Mouse (Mus musculus) CH12.LX (cell line): ENCODE data around the gene Pilrb1.

Experiments used
- CHD1 ChIP-seq: IDR thresholded peaks from 2 replicates; pipeline ENCODE4 v1.6.1; 2012; ENCODE audit warnings: low read depth, low read length, improper control_type of control experiment, inconsistent platforms
- CHD2 ChIP-seq: IDR thresholded peaks from 2 replicates; pipeline ENCODE4 v1.6.1; 2011; ENCODE audit warnings: low read length, improper control_type of control experiment
- CTCF ChIP-seq, 2 experiments: IDR thresholded peaks in 1 of 2; conservative IDR thresholded peaks in 1 of 2; 2 replicates each; pipeline ENCODE4 v1.5.1; 2011 to 2012; ENCODE audit warnings: low read depth in 2 of 2, low read length in 2 of 2, improper control_type of control experiment in 1 of 2, inconsistent platforms in 1 of 2, mild to moderate bottlenecking in 1 of 2, moderate library complexity in 1 of 2
- E2F4 ChIP-seq: IDR thresholded peaks from 2 replicates; pipeline ENCODE4 v1.6.1; 2011; ENCODE audit warnings: low read depth, low read length, improper control_type of control experiment; ENCODE audit not compliant: insufficient replicate concordance
- EP300 ChIP-seq: IDR thresholded peaks from 2 replicates; pipeline ENCODE4 v1.6.1; 2011; ENCODE audit warnings: low read length, improper control_type of control experiment
- JUN ChIP-seq: IDR thresholded peaks from 2 replicates; pipeline ENCODE4 v1.6.1; 2011; ENCODE audit warnings: low read depth, mild to moderate bottlenecking, low read length, improper control_type of control experiment, moderate library complexity; ENCODE audit not compliant: insufficient read depth
- JUND ChIP-seq: conservative IDR thresholded peaks from 2 replicates; pipeline ENCODE4 v1.6.1; 2011; ENCODE audit warnings: low read depth, low read length, improper control_type of control experiment
- NRF1 ChIP-seq: IDR thresholded peaks from 2 replicates; pipeline ENCODE4 v1.6.1; 2014; ENCODE audit warnings: low read depth, mild to moderate bottlenecking, inconsistent platforms, low read length, improper control_type of control experiment, moderate library complexity
- POLR2A ChIP-seq: IDR thresholded peaks from 2 replicates; pipeline ENCODE4 v1.6.1; 2011; ENCODE audit warnings: low read depth, mild to moderate bottlenecking, improper control_type of control experiment, low read length
- POLR2AphosphoS2 ChIP-seq: IDR thresholded peaks from 2 replicates; pipeline ENCODE4 v1.6.1; 2011; ENCODE audit warnings: low read depth, low read length, improper control_type of control experiment
- TBP ChIP-seq: conservative IDR thresholded peaks from 2 replicates; pipeline ENCODE4 v1.6.1; 2011; ENCODE audit warnings: low read depth, low read length, improper control_type of control experiment
- TCF12 ChIP-seq: IDR thresholded peaks from 2 replicates; pipeline ENCODE4 v1.6.1; 2014; ENCODE audit warnings: low read depth, mild to moderate bottlenecking, inconsistent platforms, low read length, improper control_type of control experiment
- USF1 ChIP-seq: IDR thresholded peaks from 2 replicates; pipeline ENCODE4 v1.6.1; 2014; ENCODE audit warnings: low read depth, mild to moderate bottlenecking, inconsistent platforms, low read length, improper control_type of control experiment
- USF2 ChIP-seq: conservative IDR thresholded peaks from 2 replicates; pipeline ENCODE4 v1.6.1; 2011; ENCODE audit warnings: low read depth, low read length, improper control_type of control experiment

GRCm38 (mm10) chr5:137822126-137822525 is 35.8 kb downstream of the Pilrb1 start:
- TF ChIP-seq TCF12 (no peak), EP300 (no peak), USF1 (no peak), CTCF (conservative IDR thresholded peaks at IDR 0.05 in 1 of 2, IDR thresholded peaks at IDR 0.05 in 1 of 2; ENCODE audit: low read depth in 2 of 2, low read length in 2 of 2) (no peak), POLR2AphosphoS2 (no peak), POLR2A (no peak), JUN (no peak), CHD1 (no peak), CHD2 (no peak), JUND (no peak), NRF1 (no peak), E2F4 (no peak), TBP (no peak), USF2 (no peak)
